Mouse (Mus musculus) spleen, adult 2 months (tissue): ENCODE data around the gene Zfr. TPM values are rescaled to one million over a fixed set of nuclear protein-coding genes. Genes with fewer than 3 reads are reported as not detected.

Experiments
- DNase-seq, 2 experiments: peaks; one replicate each; pipeline versions ENCODE4 v3.0.0 to v3.0.0-alpha.2; 2012 to 2021; ENCODE audit warnings: low spot score in 2 of 2, low read depth in 1 of 2
- H3K27ac ChIP-seq: fragments of 200-500 bp; 2 replicates; pipeline ENCODE4 v1.5.1; 2012; ENCODE audit warnings: low read length, inconsistent platforms; ENCODE audit not compliant: insufficient read depth
- H3K27me3 ChIP-seq: fragments of 200-500 bp; 2 replicates; pipeline ENCODE4 v1.6.1; 2012; ENCODE audit warnings: mild to moderate bottlenecking, moderate library complexity, low read length, inconsistent platforms; ENCODE audit not compliant: control insufficient read depth, insufficient read depth
- H3K36me3 ChIP-seq: fragments of 200-500 bp; 2 replicates; pipeline ENCODE4 v1.6.1; 2012; ENCODE audit warnings: mild to moderate bottlenecking, low read length, inconsistent platforms; ENCODE audit not compliant: control insufficient read depth, insufficient read depth
- H3K4me1 ChIP-seq: fragments of 200-500 bp; 2 replicates; pipeline ENCODE4 v1.6.1; 2011; ENCODE audit warnings: inconsistent platforms; ENCODE audit not compliant: control insufficient read depth, insufficient read depth, insufficient read length
- H3K4me3 ChIP-seq: fragments of 200-500 bp; 2 replicates; pipeline ENCODE4 v1.5.1; 2011; ENCODE audit warnings: mild to moderate bottlenecking, inconsistent platforms; ENCODE audit not compliant: insufficient read depth, insufficient read length; ENCODE audit errors: extremely low read depth
- CTCF ChIP-seq: fragments of 200-500 bp; IDR thresholded peaks from 2 replicates; pipeline ENCODE4 v1.5.1; 2011; ENCODE audit warnings: mild to moderate bottlenecking, inconsistent platforms; ENCODE audit not compliant: insufficient read depth, insufficient read length, insufficient replicate concordance; ENCODE audit errors: extremely low read depth
- POLR2A ChIP-seq: fragments of 200-500 bp; IDR thresholded peaks from 2 replicates; pipeline ENCODE4 v1.6.1; 2011; ENCODE audit warnings: low read depth, low read length, inconsistent platforms
- WGBS: fragments of 180-500 bp; shearing (Covaris S2); methylation state at CpG from one replicate; pipeline ENCODE4 v1.1.7; 2018; 5-methylcytosine and 5-hydroxymethylcytosine counted together
- polyA plus RNA-seq: library from polyadenylated mRNA; depleted of rRNA; stranded (reverse); fragments of >200 nt; gene quantifications from 2 replicates; pipeline ENCODE4 v1.2.3, GENCODE M21; 2012

The Zfr gene
- polyA plus RNA-seq, 1 experiment: 77.2 TPM

GRCm38 (mm10) chr15:12193880-12194816 lies 76.5 kb downstream of the Zfr start:
- H3K27ac ChIP-seq: no peak overlapping the region
- H3K4me1 ChIP-seq: peaks cover 2% of the 10 kb centered on the region; the same call in 1 of the 2 replicates
- H3K27me3 ChIP-seq: no peaks in the 10 kb centered on the region
- TF ChIP-seq POLR2A (no peak), CTCF (no peak)
- no peak for DNase-seq
- WGBS: 23% methylated on average over 25 of the region's 25 CpGs
- no peak overlapping the region for H3K4me3 ChIP-seq
- H3K36me3 ChIP-seq: peaks cover 4% of the 10 kb centered on the region; the same call in 1 of the 2 replicates

DNA sequence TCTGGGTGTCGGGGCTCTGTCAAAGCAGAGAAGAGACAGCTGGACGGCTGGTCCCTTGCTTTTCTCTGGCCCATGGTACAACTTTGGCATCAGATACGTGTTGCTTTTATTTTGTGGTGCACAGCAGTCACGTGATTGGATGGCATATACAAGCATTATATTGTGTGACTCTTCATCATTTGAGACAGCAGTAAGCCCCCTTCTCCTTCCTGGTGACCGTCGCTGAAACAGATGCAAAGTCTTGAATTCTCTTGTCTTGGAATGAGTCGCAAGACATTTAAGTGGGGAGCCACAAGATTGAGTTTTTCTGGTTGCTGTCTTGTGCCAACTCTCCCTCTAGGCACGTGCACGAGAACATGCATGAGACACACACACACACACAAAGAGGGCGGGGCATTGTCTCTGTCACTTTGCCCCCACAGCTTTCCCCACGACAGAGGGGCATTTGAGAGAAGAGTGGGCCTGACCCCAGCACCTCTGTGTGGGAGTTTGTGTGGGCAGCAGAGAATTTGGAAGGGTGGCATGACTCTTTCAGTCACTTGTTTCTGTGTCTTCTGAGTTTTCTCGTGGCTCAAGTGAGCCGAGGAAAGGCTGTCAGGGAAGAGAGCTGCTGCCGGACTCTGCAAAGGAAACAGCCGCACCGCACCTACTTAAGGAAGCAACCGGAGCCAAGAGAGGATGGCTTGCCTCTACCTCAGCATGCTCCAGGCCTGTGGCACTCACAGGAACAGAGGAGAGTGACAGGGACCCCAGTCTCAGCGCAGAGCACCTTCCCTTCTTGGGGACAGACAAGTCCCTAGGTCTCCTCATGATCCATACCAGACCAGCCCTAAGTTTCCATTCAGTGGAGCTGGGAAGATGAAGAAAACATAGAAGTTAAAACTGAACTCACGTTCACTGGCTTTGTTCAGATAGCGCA lies 77.4 kb downstream of the Zfr start:
- Histone ChIP-seq H3K36me3 (peaks cover 3% of the 10 kb centered on the region; the same call in 1 of the 2 replicates), H3K27ac (no peak overlapping the region), H3K4me3 (no peak overlapping the region), H3K4me1 (peaks cover 2% of the 10 kb centered on the region; the same call in 1 of the 2 replicates), H3K27me3 (no peaks in the 10 kb centered on the region)
- DNase-seq: no peak
- 37% methylated on average over 20 of the region's 20 CpGs for WGBS
- TF ChIP-seq CTCF: no peak
- TF ChIP-seq POLR2A: no peak

DNA sequence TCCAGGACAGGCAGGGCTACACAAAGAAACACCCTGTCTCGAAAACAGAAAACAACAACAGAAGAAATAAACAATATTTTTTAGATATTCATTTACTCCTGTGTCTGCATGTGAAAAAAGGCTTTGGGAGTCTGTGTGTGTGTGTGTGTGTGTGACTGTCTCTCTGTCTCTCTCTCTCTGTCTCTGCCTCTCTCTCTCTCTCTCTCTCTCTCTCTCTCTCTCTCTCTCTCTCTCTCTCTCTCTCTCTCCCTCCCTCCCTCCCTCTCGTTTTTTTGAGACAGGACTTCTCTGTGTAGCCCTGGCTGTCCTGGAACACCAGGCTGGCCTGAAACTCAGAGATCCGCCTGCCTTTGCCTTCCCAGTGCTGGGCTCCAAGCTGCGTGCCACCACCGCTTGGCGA lies 78.3 kb downstream of the Zfr start:
- H3K4me3 ChIP-seq: no peak overlapping the region
- WGBS: 80% methylated on average over 6 of the region's 6 CpGs
- TF ChIP-seq CTCF (no peak), POLR2A (no peak)
- peaks cover 2% of the 10 kb centered on the region; the same call in 1 of the 2 replicates for H3K4me1 ChIP-seq
- no peaks in the 10 kb centered on the region for H3K27me3 ChIP-seq
- no peak overlapping the region for H3K27ac ChIP-seq
- DNase-seq: no peak
- H3K36me3 ChIP-seq: no peaks in the 10 kb centered on the region

DNA sequence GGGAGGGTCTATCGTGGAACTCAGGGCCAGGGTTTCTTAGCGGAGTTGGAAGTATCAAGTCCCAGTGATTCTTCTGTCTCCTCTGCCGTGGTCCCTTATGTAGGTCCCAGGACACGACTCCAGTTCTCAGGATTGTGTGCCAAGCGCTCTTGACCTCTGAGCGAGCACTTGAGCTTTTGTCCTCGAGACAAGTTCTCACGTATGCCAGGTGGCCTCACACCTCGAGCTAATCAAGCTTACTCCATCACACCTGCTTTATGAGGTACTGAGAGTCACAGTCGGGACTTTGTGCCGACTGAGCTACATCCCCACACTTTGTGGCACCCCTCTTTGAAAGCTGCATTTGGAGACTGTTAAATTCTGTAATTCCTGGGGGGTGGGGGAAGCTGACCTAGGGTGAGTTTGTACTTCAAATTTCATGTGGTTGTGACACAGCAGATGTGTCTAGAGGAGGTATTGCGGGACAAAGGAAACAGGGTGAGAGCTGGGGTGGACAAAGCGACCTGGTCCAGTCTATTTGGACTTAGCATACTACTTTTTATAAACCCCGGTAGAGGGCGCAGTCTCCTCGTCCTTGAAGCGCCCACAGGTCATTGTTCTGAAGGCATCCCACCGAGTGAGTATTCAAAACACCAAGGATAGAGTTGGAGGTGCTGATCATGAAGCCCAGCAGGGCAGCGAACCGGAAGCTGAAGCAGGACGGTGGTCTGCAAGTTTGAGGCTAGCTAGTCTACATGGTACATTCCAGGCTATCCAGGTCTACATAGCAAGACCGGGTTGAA lies 79.0 kb downstream of the Zfr start:
- DNase-seq: peak; percentile 45 to 64
- TF ChIP-seq CTCF (peak; percentile 69; the same call in 1 of the 2 replicates), POLR2A (no peak)
- 37% methylated on average over 22 of the region's 22 CpGs for WGBS
- no peak overlapping the region for H3K27ac ChIP-seq
- no peaks in the 10 kb centered on the region for H3K36me3 ChIP-seq
- H3K4me3 ChIP-seq: no peak overlapping the region
- H3K4me1 ChIP-seq: peaks cover 2% of the 10 kb centered on the region; the same call in 1 of the 2 replicates
- H3K27me3 ChIP-seq: no peaks in the 10 kb centered on the region

GRCm38 (mm10) chr15:12197361-12197760 lies 79.7 kb downstream of the Zfr start:
- no peak for DNase-seq
- peaks cover 2% of the 10 kb centered on the region; the same call in 1 of the 2 replicates for H3K4me1 ChIP-seq
- no peaks in the 10 kb centered on the region for H3K36me3 ChIP-seq
- no peaks in the 10 kb centered on the region for H3K27me3 ChIP-seq
- no peak overlapping the region for H3K27ac ChIP-seq
- TF ChIP-seq POLR2A (no peak), CTCF (no peak)
- no peak overlapping the region for H3K4me3 ChIP-seq
- 85% methylated on average over 6 of the region's 6 CpGs for WGBS

GRCm38 (mm10) chr15:12200021-12200420 lies 82.4 kb downstream of the Zfr start:
- Histone ChIP-seq H3K27ac (no peak overlapping the region), H3K36me3 (no peaks in the 10 kb centered on the region), H3K4me1 (peaks cover 6% of the 10 kb centered on the region; the same call in 1 of the 2 replicates), H3K27me3 (no peaks in the 10 kb centered on the region), H3K4me3 (no peak overlapping the region)
- WGBS: 95% methylated on average over 7 of the region's 7 CpGs
- no peak for DNase-seq
- no peak for TF ChIP-seq POLR2A
- no peak for TF ChIP-seq CTCF
